Mouse (Mus musculus) embryonic fibroblast, embryonic 13.5 days (primary cell): Measurements from ENCODE around the gene Adora1.

Experiments
- CTCF ChIP-seq: IDR thresholded peaks from 2 replicates; pipeline ENCODE4 v1.5.1; 2011; ENCODE audit warnings: mild to moderate bottlenecking, control low read depth, low read length, moderate library complexity, borderline replicate concordance; ENCODE audit not compliant: insufficient read depth
- POLR2A ChIP-seq: IDR thresholded peaks from 2 replicates; pipeline ENCODE4 v1.6.1; 2011; ENCODE audit warnings: low read depth, mild to moderate bottlenecking, control low read depth, low read length, moderate library complexity

DNA sequence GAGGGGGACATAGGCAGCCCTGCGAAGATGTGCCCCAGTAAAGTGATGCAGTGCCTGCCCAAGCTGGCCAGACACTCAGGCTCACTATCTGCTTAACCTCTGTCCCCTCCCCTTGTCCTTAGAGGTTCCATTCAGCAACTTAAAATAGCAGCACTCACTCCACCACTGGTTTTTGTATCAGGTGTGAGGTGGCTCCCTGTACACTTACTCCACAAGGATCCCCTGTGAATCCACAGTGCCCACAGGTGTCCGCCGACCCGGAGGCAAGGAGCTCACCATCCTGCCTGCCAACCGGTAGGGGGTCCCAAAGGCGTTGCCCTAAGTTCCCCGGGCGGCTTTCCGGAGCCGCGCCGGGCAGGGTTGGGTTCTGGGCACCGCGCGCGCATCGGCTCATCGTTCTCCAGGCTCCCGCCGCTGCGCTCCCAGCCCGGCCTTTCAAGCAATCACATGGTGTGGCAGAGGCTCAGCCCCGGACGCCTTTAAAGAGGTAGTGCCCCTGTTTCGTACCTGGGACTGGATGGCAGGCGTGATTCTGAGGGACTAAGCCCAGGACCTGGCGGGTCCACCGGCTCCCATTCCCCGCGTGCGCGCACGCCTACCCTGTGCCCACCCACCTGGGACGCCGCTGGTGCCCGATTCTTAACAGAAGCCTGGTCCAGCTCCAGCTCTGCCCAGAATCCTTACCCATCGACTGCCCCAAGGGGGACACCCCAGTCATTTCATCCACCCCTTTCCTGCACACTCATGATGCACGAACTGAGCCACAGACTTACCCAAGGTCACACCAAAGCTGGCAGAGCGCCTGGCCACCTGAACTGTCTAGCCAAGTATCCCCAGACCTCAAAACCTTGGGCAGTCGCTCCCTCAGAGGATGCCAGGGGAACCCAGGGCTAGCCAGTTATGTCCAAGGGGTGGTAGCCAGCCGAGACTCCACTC, 508 bp downstream of the Adora1 start:
- TF ChIP-seq CTCF (no peak), POLR2A (no peak)
